Mouse (Mus musculus): ENCODE data around the gene Ppp1r1a. TPM values are rescaled to one million over a fixed set of nuclear protein-coding genes. Genes with fewer than 3 reads are reported as not detected.
A peak's percentile ranks its signal among the peaks of the same experiment; 100 is the strongest.

Gene Ppp1r1a
- polyA plus RNA-seq, 1 experiment from 2014 or later = 107 TPM

DNA sequence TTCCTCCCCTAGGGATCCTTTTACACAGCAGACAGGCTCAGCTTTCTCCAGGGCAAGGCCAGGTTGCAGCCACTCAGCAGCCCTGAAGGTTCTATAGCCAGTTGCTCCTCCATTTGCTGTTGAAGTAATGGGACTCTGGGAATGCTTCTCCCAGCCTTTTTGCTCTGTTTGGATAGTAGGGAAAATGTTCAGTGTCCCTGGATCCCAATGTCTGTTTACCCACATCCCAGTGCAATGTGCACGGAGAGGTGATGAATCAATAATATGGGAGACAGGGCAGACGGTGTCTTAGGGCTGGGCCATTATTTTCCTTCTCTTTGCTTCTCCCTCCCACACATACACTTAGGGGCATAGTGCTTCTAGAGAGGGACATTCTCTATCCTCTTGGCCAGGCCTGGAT, 1.5 kb upstream of the Ppp1r1a start:
- DNase-seq (ENCODE audit: low spot score) (no peak), ATAC-seq (no peak)
- Histone ChIP-seq H3K9ac (ENCODE audit: low read length) (no peak overlapping the region), H3K4me3 (ENCODE audit: low read depth, low read length) (no peak overlapping the region), H3K27ac (ENCODE audit: low read depth, low read length) (no peak overlapping the region), H3K4me2 (ENCODE audit: low read length) (no peak overlapping the region), H3K4me1 (ENCODE audit: control insufficient read depth, insufficient read depth, low read length) (peaks cover 15% of the 10 kb centered on the region), H3K36me3 (ENCODE audit: control insufficient read depth, insufficient read depth, low read length) (no peaks in the 10 kb centered on the region), H3K9me3 (replicated peaks; ENCODE audit: control insufficient read depth, low read length) (no peaks in the 10 kb centered on the region), H3K27me3 (replicated peaks; ENCODE audit: control insufficient read depth, insufficient read depth, low read length) (no peaks in the 10 kb centered on the region; the same call in 1 of the 2 replicates)
- WGBS = 80% methylated on average over 2 of the region's 2 CpGs

DNA sequence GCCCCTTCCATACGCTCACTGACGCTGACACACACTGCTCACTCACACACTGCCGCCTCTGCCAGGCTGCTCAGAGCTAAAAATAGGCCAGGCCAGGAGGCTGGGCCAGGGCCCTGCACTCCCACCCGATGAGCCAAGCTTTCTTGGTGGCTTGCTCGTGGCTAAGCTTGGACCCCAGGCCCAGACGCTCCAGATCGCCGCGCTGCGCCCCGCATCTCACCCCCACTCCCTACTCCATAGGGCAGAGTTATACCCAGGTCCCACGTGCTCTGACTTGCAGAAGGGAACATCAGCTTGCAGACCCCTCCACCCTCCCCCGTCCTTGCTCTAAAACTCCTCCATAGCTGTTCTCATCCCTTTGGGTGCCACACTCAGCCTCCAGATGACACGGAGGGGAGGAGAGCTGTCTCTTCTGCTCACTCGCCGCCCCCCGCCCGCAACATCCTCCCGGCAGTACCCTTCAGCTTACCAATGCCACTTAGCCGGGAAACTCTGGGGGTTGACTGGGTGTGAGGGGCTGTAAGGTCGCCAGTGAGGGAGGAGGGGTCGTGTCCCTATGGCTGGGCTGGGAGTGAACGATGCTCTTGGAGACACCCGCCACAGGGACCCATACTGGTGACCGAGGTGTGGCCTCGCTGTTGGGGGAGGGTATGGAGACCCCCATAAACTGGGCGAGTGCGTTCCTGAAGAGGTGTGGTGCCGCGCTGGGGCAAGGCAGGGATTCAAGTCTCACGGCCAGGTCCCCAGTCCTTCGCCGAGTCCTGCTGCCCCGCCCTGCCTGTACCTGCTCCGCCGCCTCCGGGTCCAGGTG, 587 bp downstream of the Ppp1r1a start:
- no peaks in the 10 kb centered on the region for H3K9me3 ChIP-seq (replicated peaks; ENCODE audit: control insufficient read depth, low read length)
- H3K4me1 ChIP-seq (ENCODE audit: control insufficient read depth, insufficient read depth, low read length) = peaks cover 15% of the 10 kb centered on the region
- peak overlapping the region; percentile 78 for H3K9ac ChIP-seq (ENCODE audit: low read length)
- peak overlapping the region; percentile 63 for H3K4me3 ChIP-seq (ENCODE audit: low read depth, low read length)
- ATAC-seq (peak; percentile 67), DNase-seq (ENCODE audit: low spot score) (peak; percentile 48)
- WGBS = 1% methylated on average over 33 of the region's 37 CpGs
- peak overlapping the region; percentile 72 for H3K4me2 ChIP-seq (ENCODE audit: low read length)
- no peaks in the 10 kb centered on the region; the same call in 1 of the 2 replicates for H3K27me3 ChIP-seq (replicated peaks; ENCODE audit: control insufficient read depth, insufficient read depth, low read length)
- H3K27ac ChIP-seq (ENCODE audit: low read depth, low read length) = peak overlapping the region; percentile 35
- no peaks in the 10 kb centered on the region; the same call in 1 of the 2 replicates for H3K36me3 ChIP-seq (ENCODE audit: control insufficient read depth, insufficient read depth, low read length)

GRCm38 (mm10) chr15:103536456-103536855, 1.3 kb downstream of the Ppp1r1a start:
- H3K36me3 ChIP-seq (ENCODE audit: control insufficient read depth, insufficient read depth, low read length) = peaks cover 3% of the 10 kb centered on the region; the same call in 1 of the 2 replicates
- no peaks in the 10 kb centered on the region; the same call in 1 of the 2 replicates for H3K27me3 ChIP-seq (replicated peaks; ENCODE audit: control insufficient read depth, insufficient read depth, low read length)
- peak overlapping the region; percentile 72 for H3K4me2 ChIP-seq (ENCODE audit: low read length)
- WGBS = 13% methylated on average over 2 of the region's 2 CpGs
- H3K4me1 ChIP-seq (ENCODE audit: control insufficient read depth, insufficient read depth, low read length) = peaks cover 15% of the 10 kb centered on the region
- H3K4me3 ChIP-seq (ENCODE audit: low read depth, low read length) = peak overlapping the region; percentile 63
- H3K9ac ChIP-seq (ENCODE audit: low read length) = peak overlapping the region; percentile 78; the same call in 1 of the 2 replicates
- H3K9me3 ChIP-seq (replicated peaks; ENCODE audit: control insufficient read depth, low read length) = no peaks in the 10 kb centered on the region
- peak overlapping the region; percentile 3; the same call in 1 of the 2 replicates for H3K27ac ChIP-seq (ENCODE audit: low read depth, low read length)
- ATAC-seq (no peak), DNase-seq (ENCODE audit: low spot score) (no peak)

- peaks cover 15% of the 10 kb centered on the region for H3K4me1 ChIP-seq (ENCODE audit: control insufficient read depth, insufficient read depth, low read length)
Observed at GRCm38 (mm10) chr15:103535786-103536185, 2.0 kb downstream of the Ppp1r1a start.

GRCm38 (mm10) chr15:103535030-103535429, 2.8 kb downstream of the Ppp1r1a start:
- Histone ChIP-seq H3K36me3 (ENCODE audit: control insufficient read depth, insufficient read depth, low read length) (peaks cover 3% of the 10 kb centered on the region; the same call in 1 of the 2 replicates), H3K27me3 (replicated peaks; ENCODE audit: control insufficient read depth, insufficient read depth, low read length) (no peaks in the 10 kb centered on the region; the same call in 1 of the 2 replicates), H3K9me3 (replicated peaks; ENCODE audit: control insufficient read depth, low read length) (no peaks in the 10 kb centered on the region), H3K27ac (ENCODE audit: low read depth, low read length) (no peak overlapping the region), H3K9ac (ENCODE audit: low read length) (no peak overlapping the region), H3K4me1 (ENCODE audit: control insufficient read depth, insufficient read depth, low read length) (peaks cover 17% of the 10 kb centered on the region), H3K4me3 (ENCODE audit: low read depth, low read length) (no peak overlapping the region), H3K4me2 (ENCODE audit: low read length) (no peak overlapping the region)
- WGBS = 64% methylated on average over 2 of the region's 2 CpGs
- DNase-seq (ENCODE audit: low spot score) = no peak
- no peak for ATAC-seq

More at GRCm38 (mm10) chr15:103535786-103536185, 2.0 kb downstream of the Ppp1r1a start:
- H3K9me3 ChIP-seq (replicated peaks; ENCODE audit: control insufficient read depth, low read length) = no peaks in the 10 kb centered on the region
- no peak overlapping the region for H3K27ac ChIP-seq (ENCODE audit: low read depth, low read length)
- H3K27me3 ChIP-seq (replicated peaks; ENCODE audit: control insufficient read depth, insufficient read depth, low read length) = no peaks in the 10 kb centered on the region; the same call in 1 of the 2 replicates
- DNase-seq (ENCODE audit: low spot score) (no peak), ATAC-seq (no peak)
- H3K36me3 ChIP-seq (ENCODE audit: control insufficient read depth, insufficient read depth, low read length) = peaks cover 3% of the 10 kb centered on the region; the same call in 1 of the 2 replicates
- WGBS = 71% methylated on average over 1 of the region's 1 CpGs
- no peak overlapping the region for H3K9ac ChIP-seq (ENCODE audit: low read length)
- no peak overlapping the region for H3K4me3 ChIP-seq (ENCODE audit: low read depth, low read length)
- no peak overlapping the region for H3K4me2 ChIP-seq (ENCODE audit: low read length)

GRCm38 (mm10) chr15:103534054-103534620, 3.7 kb downstream of the Ppp1r1a start:
- Histone ChIP-seq H3K9me3 (replicated peaks; ENCODE audit: control insufficient read depth, low read length) (no peaks in the 10 kb centered on the region), H3K4me1 (ENCODE audit: control insufficient read depth, insufficient read depth, low read length) (peaks cover 18% of the 10 kb centered on the region), H3K4me2 (ENCODE audit: low read length) (no peak overlapping the region), H3K27ac (ENCODE audit: low read depth, low read length) (no peak overlapping the region), H3K36me3 (ENCODE audit: control insufficient read depth, insufficient read depth, low read length) (peaks cover 8% of the 10 kb centered on the region), H3K27me3 (replicated peaks; ENCODE audit: control insufficient read depth, insufficient read depth, low read length) (no peaks in the 10 kb centered on the region; the same call in 1 of the 2 replicates), H3K4me3 (ENCODE audit: low read depth, low read length) (no peak overlapping the region), H3K9ac (ENCODE audit: low read length) (no peak overlapping the region)
- WGBS = 87% methylated on average over 7 of the region's 7 CpGs
- no peak for DNase-seq (ENCODE audit: low spot score)
- no peak for ATAC-seq

- Histone ChIP-seq H3K4me3 (ENCODE audit: low read depth, low read length) (no peak overlapping the region), H3K9ac (ENCODE audit: low read length) (peak overlapping the region; percentile 36; the same call in 1 of the 2 replicates), H3K4me1 (ENCODE audit: control insufficient read depth, insufficient read depth, low read length) (peaks cover 6% of the 10 kb centered on the region; the same call in 1 of the 2 replicates), H3K27me3 (replicated peaks; ENCODE audit: control insufficient read depth, insufficient read depth, low read length) (no peaks in the 10 kb centered on the region), H3K27ac (ENCODE audit: low read depth, low read length) (peak overlapping the region; percentile 46; the same call in 1 of the 2 replicates), H3K36me3 (ENCODE audit: control insufficient read depth, insufficient read depth, low read length) (peaks cover 41% of the 10 kb centered on the region), H3K4me2 (ENCODE audit: low read length) (no peak overlapping the region), H3K9me3 (replicated peaks; ENCODE audit: control insufficient read depth, low read length) (no peaks in the 10 kb centered on the region)
- WGBS = 7% methylated on average over 5 of the region's 5 CpGs
- DNase-seq (ENCODE audit: low spot score) (peak; percentile 90), ATAC-seq (peak; percentile 81)
Observed at GRCm38 (mm10) chr15:103530372-103530771, 7.4 kb downstream of the Ppp1r1a start.

DNA sequence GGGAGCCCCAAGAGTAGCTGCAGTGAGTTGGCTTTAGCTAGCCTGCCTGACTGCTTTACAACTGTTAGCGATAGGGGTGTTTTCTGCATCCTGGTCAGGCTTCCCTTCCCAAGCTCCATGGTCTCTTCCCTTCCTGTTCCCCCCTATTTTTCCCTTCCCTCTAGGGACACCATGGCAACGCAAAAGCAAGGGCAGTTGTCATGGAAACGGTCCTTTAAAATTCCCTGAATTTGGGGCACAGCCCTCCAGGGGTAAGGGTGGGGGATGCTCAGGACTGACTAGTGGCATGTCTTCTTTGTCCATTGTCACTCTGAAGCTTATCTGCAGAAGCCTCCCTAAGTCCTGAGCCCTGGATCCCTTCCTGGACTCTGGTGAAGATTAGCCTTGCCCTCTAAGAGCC, 14.6 kb downstream of the Ppp1r1a start:
- no peak overlapping the region for H3K9ac ChIP-seq (ENCODE audit: low read length)
- H3K4me2 ChIP-seq (ENCODE audit: low read length) = no peak overlapping the region
- peaks cover 41% of the 10 kb centered on the region for H3K4me1 ChIP-seq (ENCODE audit: control insufficient read depth, insufficient read depth, low read length)
- H3K36me3 ChIP-seq (ENCODE audit: control insufficient read depth, insufficient read depth, low read length) = peaks cover 60% of the 10 kb centered on the region
- no peak for ATAC-seq
- 43% methylated on average over 3 of the region's 3 CpGs for WGBS
- no peaks in the 10 kb centered on the region for H3K27me3 ChIP-seq (replicated peaks; ENCODE audit: control insufficient read depth, insufficient read depth, low read length)
- peak; percentile 36 for DNase-seq (ENCODE audit: low spot score)
- H3K9me3 ChIP-seq (replicated peaks; ENCODE audit: control insufficient read depth, low read length) = no peaks in the 10 kb centered on the region
- no peak overlapping the region for H3K4me3 ChIP-seq (ENCODE audit: low read depth, low read length)
- peak overlapping the region; percentile 14; the same call in 1 of the 2 replicates for H3K27ac ChIP-seq (ENCODE audit: low read depth, low read length)

All from forebrain, embryonic 14.5 days (tissue).